Mouse (Mus musculus) myocyte (in vitro differentiated cells): Measurements from ENCODE around the gene Fgf18.

Experiments
- E2F4 ChIP-seq: IDR thresholded peaks from one replicate; pipeline ENCODE4 v1.6.1; 2011; ENCODE audit warnings: mild to moderate bottlenecking, control low read depth, moderate library complexity; ENCODE audit not compliant: insufficient read depth
- POLR2A ChIP-seq: IDR thresholded peaks from one replicate; pipeline ENCODE4 v1.6.1; 2011; ENCODE audit warnings: low read depth, mild to moderate bottlenecking, control low read depth, moderate library complexity; ENCODE audit not compliant: insufficient read length
- POLR2AphosphoS2 ChIP-seq: IDR thresholded peaks from one replicate; pipeline ENCODE4 v1.6.1; 2011; ENCODE audit warnings: low read depth, control low read depth; ENCODE audit not compliant: insufficient read length
- USF1 ChIP-seq: IDR thresholded peaks from one replicate; pipeline ENCODE4 v1.6.1; 2011; ENCODE audit warnings: low read depth, mild to moderate bottlenecking, control low read depth, moderate library complexity

GRCm38 (mm10) chr11:33089856-33090255 lies 57.3 kb downstream of the Fgf18 start:
- TF ChIP-seq POLR2A (no peak), E2F4 (no peak), USF1 (no peak), POLR2AphosphoS2 (no peak)
